Mouse (Mus musculus) urinary bladder, postnatal 4 days (tissue): ENCODE results near the gene Ccdc181.
"Not testable (repeated sequence)": the region's sequence is repeated elsewhere in the genome, so short reads cannot be mapped to it uniquely, and the experiment has no call there.

ENCODE experiments used
- DNase-seq, 2 experiments: peaks; one replicate each; pipeline ENCODE4 v3.0.0; 2021 to 2022; ENCODE audit warnings: low spot score in 2 of 2

Ccdc181 gene

DNA sequence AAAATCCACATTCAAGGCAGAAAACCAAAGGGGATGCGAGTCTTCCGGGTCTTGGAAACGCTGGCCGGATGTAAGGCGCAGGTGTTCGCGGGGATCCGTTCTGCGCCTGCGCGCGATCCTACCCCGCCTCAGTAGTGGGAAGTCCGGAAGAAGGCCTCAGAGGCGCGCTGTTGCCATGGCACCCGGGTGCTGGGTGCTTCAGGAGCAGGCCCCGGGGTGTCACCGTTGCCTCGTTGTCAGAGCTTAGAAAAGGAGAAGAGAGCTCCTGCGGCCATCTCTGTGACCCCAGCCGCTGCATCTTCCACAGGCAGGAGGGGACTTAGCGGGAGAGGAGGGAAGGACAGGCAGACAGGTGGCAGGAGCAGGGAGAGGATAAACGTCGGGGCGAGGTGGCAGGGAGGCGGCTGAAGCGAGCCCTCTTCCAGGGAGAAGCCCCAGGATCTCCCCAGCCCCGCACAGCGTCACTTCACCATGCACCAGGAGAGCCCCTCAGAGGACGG is at the start of gene Ccdc181:
TSS of gene Ccdc181 (plus strand) at position 131 of the 500 bp plus-strand sequence.
- DNase-seq, result peak; percentile 85 to 88

DNA sequence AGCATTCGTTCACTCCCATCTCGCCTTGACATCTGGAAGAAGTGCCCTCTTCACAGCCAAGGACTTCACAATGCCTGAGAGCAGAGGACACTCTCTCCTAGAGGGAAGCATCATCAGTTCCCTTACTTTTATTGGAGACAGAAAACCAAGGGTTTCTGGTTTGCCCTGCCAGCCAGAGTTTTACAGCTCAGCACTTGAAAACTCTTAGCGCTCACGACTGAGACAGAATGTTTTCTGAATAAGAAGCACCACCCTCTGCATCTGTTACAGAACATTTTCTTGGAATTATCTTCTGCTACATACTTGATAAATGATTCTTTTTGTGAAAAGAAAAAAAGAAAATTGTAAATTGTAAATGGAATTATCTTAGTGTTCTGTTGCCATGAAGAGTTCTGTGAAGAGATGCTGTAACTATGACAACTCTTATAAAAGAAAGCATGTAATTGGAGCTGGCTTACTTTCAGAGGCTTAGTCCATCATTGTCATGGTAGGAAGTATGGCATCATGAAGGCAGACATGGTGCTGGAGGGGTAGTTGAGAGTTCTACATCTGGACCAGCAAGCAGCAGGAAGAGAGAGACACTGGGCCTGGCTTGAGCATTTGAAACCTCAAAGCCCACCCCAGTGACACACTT is 43.3 kb upstream of the Ccdc181 start:
- DNase-seq, result not testable (repeated sequence)

DNA sequence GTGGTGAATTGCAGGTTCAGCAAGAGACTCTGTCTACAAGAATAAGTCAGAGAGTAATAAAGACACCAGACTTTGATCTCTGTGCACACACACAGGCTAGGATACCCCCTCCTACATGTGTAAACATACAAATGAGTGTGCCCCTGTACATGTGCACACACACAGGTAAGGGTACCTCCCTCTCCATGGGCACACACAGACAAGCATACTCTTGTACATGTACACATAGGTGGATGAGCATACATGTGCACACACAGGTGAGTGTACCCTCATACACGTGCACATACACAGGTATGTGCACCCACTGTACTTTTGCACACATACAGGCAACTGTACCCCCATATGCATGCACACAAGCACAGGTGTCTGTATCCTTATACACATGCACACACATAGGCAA is 41.9 kb upstream of the Ccdc181 start:
- no peak for DNase-seq

DNA sequence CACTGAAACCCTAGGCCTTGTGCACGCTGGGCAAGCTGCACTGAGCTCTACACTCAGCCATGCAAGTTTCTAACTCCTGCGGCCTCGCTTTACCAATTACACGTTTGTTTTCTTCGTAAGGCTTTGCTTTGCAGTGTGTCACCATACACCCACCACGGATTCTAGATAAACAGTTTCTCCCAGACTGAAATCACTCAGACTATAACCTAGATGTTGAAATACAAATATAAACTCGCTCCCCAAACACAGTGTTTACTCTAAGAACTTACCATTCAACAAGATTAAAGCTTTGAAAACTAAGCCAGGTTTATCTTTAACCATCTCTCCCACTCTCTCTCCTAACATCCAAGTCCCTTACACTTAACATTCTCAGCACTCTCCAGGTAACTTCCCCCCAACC is 40.3 kb upstream of the Ccdc181 start:
- no peak for DNase-seq

DNA sequence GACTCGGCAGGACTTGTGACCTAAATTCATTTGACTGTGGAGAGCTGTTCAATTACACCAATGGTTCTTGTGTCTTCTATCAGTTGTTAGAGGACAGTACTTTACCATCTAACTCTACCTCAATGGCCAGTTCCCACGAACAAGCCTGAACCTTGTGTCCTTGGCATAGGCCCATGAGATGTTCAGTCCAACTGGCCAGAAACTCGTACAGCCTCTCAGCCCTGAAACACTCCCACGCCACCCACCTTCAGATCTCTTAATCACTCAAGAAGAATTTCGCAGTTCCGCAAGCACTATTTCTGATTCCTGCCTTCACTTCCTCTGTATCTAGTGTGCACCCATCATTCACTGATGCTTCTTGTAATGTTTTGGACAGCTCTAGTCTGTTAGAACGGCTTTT is 39.3 kb upstream of the Ccdc181 start:
- no peak for DNase-seq

DNA sequence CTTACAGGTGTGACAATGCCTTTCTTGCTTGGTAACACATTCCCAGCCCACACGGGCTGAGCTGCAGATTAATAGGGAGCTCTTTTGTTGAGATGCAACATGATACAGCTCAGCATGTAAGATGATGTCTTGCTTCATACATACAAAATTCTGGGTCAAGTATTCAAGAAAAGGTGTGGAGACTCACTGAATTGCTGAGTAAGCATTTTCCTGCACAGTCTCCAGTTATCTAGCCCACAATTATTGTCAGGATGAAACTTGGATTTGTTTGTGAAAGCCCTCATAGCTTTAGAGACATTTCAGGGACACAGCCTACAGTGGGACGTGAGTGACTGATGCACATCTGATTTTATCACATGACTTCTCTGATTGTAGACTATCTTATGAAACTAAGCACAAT is 33.9 kb upstream of the Ccdc181 start:
- DNase-seq, result no peak

DNA sequence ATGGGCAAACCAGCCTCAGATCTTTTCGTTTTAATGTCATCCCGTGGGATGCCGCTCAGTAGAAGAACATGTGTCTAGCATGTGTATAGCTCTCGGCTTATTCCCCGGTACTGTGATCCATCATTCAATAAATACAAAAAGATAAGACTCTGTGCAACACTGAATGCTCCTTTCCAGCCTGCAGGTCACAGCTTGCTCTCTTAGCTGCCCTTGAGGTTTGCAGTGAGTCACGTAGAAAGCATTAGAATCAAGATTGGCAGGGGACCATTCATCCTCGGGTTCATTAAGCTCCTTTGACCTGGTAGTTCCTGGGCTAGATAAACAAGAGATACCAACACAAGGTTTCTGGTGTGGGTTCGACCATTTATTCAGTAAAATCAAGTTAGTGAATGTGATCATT is 32.6 kb upstream of the Ccdc181 start:
- no peak for DNase-seq

DNA sequence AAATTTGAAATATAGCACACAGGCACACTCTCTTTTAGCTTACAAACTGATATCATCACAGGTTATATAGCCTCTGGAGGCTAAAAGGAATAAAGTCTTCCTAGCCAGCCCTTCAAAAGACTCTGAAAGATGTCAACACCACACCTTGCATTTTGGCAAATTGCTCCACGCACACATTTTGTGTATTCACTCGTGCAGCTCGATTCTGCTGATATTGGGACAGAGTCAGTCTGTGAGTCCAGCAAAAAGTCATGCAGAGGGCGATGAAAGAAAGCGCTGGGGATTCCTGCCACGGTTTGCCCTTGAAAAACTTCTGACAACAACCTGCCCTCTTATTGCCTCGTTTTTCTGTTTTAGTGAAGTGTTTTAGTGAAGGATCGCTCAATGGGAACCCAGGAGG is 27.9 kb upstream of the Ccdc181 start:
- DNase-seq, result no peak

DNA sequence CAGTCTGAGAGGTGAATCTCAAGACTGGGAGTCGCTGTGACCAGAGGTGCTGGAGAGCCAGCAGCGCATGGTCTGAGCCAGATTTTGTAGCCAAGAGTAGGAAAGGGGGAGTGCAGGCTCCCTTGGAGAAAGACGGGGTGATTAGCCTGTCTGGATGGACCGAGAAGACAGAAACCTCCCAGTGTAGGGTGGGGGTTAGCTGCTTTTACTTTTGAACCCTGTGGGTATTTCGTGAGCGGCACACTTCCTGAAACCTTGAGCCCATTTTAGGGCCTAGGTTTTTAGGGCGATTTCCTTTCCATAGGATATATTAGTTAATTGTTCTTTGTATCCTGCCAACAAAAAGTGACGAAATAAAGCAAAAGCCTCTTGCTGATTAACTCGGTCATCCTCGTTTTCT is 27.4 kb upstream of the Ccdc181 start:
- DNase-seq, result peak in 1 of 2 experiments; percentile 44

DNA sequence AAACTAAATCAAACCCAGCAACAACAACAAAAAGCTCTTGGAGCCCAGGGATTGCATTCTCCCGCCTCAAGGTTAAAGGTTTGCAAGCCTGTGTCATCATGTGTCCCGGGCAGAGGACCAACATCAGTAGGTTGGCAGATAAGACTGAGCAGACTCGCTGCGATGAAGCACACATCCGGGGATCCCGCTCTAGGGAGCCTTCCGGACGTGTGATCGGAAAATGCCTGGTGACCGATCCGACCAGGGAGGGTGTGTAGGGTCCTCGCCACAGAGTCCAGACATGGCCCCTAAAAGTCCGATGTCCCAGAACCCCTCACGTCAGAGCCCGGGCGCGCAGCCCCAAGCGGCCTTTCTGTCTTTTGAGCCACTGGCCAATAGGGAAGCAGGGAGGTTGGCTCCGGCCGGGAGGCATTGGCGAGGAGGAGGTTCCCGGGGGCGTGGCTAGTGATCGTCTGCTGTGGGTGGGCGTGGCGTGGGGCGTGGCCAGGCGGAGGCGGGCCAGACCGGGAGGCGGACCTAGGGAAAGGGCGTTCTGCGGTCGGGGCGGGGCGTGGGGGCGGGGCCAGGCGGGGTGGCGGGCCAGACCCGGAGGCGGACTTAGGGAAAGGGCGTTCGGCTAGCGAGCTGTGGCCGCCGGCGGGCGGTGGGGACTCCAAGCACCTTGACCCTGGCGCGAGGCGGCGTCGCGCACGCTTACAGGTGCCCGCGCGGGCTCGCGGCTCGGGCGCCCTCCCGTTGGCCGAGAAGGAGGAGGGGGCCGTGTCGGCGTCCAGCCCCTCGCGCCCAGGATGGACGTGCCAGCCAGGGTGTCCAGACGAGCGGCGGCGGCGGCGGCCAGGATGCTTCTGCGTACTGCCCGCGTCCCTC is 26.7 kb upstream of the Ccdc181 start, which contains the start of gene Slc19a2:
TSS of gene Slc19a2 (plus strand) at position 582 of the 867 bp plus-strand sequence.
- peak; percentile 97 to 99 for DNase-seq

DNA sequence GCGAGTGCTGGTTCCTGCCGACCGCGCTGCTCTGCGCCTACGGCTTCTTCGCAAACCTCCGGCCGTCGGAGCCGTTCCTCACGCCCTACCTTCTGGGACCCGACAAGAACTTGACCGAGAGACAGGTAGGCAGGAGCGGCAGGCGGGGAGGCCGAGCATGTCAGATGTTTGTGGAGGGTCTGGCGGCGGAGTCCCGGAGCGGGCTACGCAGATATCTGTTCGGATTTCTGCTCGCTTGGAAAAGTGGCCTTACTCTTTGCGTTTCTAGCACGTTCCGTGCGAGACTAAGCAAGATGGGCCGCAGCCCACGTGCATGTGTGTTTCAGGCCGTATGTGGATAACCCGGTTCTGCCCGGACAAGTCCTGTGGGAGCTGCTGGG is 26.1 kb upstream of the Ccdc181 start:
- no peak for DNase-seq

DNA sequence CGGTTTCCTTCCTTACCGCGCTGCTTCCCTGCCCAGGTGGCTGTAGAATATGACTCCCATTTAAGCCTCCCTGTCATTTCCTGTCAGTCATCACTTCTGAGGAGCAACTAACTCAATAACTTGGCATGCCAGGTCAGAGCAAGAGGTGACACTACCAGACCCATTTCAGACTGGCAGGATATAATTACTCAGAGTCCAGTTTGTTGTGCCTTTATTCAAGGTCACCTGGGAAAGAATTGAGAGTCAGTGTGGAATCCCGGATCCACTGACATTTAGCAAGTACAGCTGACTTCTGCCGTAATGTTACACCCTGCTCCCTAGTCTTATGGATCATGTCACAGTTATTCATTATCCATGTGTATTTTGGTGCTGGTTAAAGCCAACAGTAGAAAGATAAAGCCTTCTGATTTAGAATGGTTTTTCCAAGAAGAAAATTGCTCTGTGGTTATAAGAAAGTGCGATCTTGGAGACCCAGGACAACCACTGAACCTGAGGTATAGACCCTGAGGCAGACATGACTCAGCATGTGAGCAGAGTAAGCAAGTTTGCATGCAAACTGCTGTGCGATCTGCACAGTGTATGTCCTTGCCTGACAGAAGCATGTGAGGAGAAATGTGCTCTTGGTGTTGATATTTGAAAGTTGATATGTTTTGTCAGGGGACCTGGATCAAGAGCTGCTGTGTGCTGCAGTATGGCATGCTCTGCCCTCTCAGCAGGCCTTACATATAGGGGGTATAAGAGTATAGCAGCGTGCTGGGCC is 24.8 kb upstream of the Ccdc181 start:
- no peak for DNase-seq

DNA sequence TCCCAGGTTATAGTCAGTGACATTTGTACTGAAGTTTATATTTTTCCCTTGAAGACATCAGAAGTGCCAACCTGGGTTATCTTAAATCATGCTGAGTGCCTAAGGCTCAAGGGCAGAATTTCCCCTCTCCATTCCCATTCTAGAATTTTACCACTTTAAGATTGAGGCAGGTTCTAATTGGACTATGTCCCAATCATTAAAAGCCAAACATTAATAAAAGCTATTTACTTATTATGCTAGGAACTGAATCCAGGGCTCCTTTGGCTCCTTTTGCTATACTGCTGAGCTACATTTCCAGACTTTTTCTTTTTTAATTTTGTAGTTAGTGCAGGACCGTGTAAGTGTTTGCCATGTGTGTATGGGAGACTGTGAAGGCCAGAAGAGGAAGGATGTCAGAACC is 23.9 kb upstream of the Ccdc181 start:
- DNase-seq, result no peak

DNA sequence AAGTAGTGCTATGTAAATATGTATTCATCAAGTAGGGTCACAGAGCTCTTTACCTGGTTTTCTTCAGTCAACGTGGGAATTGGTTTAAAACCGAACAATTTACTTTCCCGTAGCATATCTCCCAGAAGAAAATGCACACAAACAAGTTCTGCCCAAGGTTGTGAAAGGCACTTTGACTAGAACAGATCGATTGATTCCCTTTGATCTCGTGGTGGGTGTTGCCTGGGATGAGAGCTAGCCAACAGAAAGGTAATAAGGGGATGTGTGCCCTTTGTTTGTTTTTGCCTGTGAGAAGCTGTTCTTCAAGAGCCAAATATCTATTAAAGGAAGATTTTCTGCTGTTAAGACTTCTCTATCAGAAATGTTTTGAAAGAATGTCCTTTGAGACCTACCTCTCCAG is 22.8 kb upstream of the Ccdc181 start:
- DNase-seq, result no peak

DNA sequence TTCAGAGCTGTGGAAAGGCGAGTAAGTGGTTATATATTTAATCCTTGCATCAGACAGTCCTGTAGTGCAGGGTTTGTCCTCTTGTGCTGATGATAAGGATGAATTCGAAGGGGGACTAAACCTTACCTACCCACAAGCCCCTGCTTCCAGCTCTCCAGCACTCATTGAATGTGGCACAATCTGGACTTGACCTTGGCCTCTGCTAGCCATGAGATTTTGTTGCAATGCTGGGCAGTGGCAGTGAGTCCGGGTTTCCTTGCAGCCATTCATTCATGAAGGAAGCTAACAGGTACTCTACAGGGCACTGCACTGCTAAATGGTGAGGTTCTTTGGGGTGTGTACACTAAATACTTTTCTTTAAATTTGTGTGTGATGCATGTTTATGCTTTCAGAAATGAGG is 20.5 kb upstream of the Ccdc181 start:
- no peak for DNase-seq

DNA sequence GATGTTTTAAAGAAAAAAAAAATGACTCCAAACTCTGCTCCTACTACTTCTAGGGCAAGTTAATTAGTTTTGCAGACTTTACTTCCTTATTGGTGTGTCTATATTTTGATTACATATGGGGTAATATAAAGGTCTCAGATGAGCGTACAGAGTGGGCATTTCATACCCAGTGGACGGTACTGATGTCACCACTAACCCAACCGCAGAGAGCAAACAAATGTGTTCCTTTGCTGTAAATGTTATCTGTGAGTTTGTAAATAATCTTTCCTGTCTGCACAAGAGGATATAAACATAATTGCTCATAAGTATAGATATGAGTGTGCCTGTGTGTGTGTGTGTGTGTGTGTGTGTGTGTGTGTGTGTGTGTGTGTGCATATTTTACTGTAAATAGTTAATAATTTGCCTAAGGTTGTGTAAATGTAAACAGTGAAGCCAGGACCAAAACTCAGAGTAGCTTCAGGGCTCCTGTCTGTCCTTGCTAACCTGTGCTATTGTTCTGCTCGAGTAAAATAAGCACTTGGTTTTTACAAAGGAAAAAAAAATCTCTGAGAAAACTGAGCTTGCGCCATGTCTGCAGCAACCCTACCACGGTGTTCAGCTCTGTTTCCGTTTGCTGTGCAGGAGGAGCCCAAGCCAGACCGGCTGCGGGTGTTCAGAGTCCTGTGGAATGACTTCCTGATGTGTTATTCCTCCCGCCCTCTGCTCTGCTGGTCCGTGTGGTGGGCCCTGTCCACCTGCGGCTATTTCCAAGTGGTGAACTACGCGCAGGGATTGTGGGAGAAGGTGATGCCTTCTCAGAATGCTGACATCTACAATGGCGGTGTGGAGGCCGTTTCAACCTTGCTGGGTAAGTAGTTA is 15.0 kb upstream of the Ccdc181 start:
- DNase-seq, result no peak

DNA sequence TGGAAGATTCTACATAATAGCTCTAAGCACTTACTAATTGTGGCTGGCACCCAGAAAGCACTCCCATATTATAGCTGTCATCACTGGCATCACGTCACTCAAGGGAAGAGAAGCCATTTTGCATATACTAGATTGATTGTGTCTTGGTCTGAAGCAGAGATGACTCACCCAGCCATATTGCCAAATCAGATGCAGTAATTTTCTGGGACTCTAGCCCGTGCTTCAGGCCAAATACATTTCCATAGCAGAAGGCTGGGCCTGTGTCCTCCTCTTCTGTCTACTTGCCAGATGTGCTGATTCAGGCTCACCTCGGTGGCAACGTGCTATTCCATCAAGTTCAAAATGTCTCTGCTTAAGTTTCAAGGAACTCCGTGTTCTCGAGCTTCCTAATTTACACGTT is 13.8 kb upstream of the Ccdc181 start:
- DNase-seq, result no peak

DNA sequence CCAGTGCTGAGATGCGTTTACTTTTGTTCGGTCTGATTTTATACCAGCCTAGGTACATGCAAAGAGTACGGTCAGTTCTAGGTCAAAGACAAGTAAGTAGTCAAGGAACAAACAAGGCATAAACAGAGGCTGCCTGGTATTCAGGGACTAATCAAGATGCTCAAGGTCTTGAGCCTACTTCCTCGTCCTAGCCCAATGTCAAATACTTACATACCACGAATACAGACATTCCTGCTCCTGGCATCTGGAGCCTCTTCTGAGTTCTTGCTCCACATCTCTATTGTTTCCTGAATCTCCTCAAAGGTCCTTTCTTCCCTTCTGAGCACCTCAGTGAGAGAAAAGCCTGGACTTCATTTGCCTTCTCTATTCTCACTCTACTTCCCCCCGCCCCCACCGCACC is 4.4 kb upstream of the Ccdc181 start:
- no peak for DNase-seq

DNA sequence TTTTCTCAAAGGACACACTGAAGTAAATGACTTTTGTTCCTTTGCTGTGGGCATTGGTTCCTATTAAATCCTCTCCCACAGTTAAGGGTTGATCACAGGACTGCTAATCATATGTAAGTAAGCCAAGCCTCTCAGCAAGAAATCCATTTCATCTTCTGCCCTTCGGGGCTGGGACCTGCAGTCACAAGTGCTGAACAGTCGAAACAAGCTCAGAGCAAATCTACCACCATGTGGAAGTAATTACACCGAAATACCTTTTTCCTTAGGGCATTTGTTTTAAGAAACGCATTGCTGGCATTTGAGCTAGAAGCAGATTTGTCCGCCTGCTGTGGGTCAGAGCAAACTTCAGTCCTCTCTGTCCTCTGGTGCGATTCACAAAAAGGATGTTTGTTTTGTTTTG is 1.7 kb upstream of the Ccdc181 start:
- DNase-seq, result no peak

DNA sequence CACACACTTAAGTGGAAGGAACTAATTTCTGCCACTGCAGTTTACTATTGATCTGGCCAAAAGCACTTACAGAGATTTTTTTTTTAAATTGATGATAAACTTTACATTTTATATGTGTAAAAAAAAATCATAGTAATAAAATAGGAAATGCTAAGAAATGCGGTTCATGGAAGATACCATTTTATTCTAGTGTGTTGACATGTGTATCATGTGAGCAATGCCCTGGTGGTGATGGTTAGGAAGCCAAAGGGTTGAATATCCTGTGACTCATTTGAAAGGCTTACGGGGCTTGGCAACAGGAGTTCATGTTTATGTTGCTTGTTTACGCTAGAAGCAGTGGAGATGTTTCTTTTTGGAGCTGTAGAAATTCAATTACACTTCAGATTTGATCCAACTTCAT is 1.2 kb downstream of the Ccdc181 start:
- no peak for DNase-seq

DNA sequence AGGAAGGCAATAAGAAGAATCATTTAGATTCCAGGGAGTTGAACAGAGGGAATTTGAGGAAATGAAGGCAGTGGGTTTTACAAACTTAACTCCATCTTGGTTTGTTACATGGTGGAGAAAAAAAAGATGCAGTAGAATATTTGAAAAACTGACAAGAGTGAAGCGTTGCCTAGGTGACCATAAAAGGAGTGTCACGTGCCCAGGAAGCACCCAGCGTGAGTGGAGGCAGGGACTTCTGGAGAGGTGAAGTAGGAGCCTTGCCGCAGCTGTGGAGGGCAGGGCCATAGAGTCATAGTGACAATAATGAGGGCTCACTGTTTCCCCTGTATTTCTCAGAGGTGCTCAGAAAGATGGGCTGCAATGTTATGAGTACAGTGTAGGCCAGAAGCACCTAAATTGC is 3.9 kb downstream of the Ccdc181 start:
- no peak for DNase-seq
